Mouse (Mus musculus): ENCODE data around the gene Rhob. TPM values are rescaled to one million over a fixed set of nuclear protein-coding genes. Genes with fewer than 3 reads are reported as not detected.

Rhob gene
- polyA plus RNA-seq, 1 experiment from 2014 or later, result 43.8 TPM

GRCm38 (mm10) chr12:8489098-8489497 lies 10.7 kb downstream of the Rhob start:
- H3K9me3 ChIP-seq, result no peaks in the 10 kb centered on the region
- H3K4me3 ChIP-seq (replicated peaks), result no peak overlapping the region
- H3K4me1 ChIP-seq, result peaks cover 11% of the 10 kb centered on the region
- H3K4me2 ChIP-seq, result no peak overlapping the region
- ATAC-seq (ENCODE audit: insufficient read depth, low FRiP score, low read depth), result no peak
- WGBS, result 47% methylated on average over 4 of the region's 4 CpGs
- no peak overlapping the region for H3K27ac ChIP-seq
- H3K27me3 ChIP-seq (replicated peaks), result no peaks in the 10 kb centered on the region
- H3K36me3 ChIP-seq, result no peaks in the 10 kb centered on the region
- H3K9ac ChIP-seq, result no peak overlapping the region

- Histone ChIP-seq H3K36me3 (no peaks in the 10 kb centered on the region), H3K9me3 (no peaks in the 10 kb centered on the region), H3K27me3 (replicated peaks) (no peaks in the 10 kb centered on the region), H3K4me3 (replicated peaks) (no peak overlapping the region), H3K4me2 (no peak overlapping the region), H3K4me1 (peaks cover 11% of the 10 kb centered on the region), H3K9ac (no peak overlapping the region), H3K27ac (peak overlapping the region; percentile 59; the same call in 1 of the 2 replicates)
- 76% methylated on average over 4 of the region's 4 CpGs for WGBS
- no peak for ATAC-seq (ENCODE audit: insufficient read depth, low FRiP score, low read depth)
Observed at GRCm38 (mm10) chr12:8488652-8488980, 11.2 kb downstream of the Rhob start.

GRCm38 (mm10) chr12:8487959-8488651 lies 11.7 kb downstream of the Rhob start:
- WGBS, result 49% methylated on average over 5 of the region's 5 CpGs
- H3K27ac ChIP-seq, result peak overlapping the region; percentile 59; the same call in 1 of the 2 replicates
- ATAC-seq (ENCODE audit: insufficient read depth, low FRiP score, low read depth), result peak; percentile 82; the same call in 1 of the 2 replicates

GRCm38 (mm10) chr12:8487281-8487680 lies 12.5 kb downstream of the Rhob start:
- no peak for ATAC-seq (ENCODE audit: insufficient read depth, low FRiP score, low read depth)
- Histone ChIP-seq H3K4me1 (peaks cover 11% of the 10 kb centered on the region), H3K4me3 (replicated peaks) (no peak overlapping the region), H3K9me3 (no peaks in the 10 kb centered on the region), H3K9ac (no peak overlapping the region), H3K4me2 (no peak overlapping the region), H3K27me3 (replicated peaks) (no peaks in the 10 kb centered on the region), H3K36me3 (no peaks in the 10 kb centered on the region), H3K27ac (peak overlapping the region; percentile 57; the same call in 1 of the 2 replicates)
- 61% methylated on average over 1 of the region's 1 CpGs for WGBS

More at GRCm38 (mm10) chr12:8487959-8488651, 11.7 kb downstream of the Rhob start:
- Histone ChIP-seq H3K9me3 (no peaks in the 10 kb centered on the region), H3K27me3 (replicated peaks) (no peaks in the 10 kb centered on the region), H3K4me3 (replicated peaks) (no peak overlapping the region), H3K9ac (no peak overlapping the region), H3K4me2 (no peak overlapping the region), H3K36me3 (no peaks in the 10 kb centered on the region), H3K4me1 (peaks cover 11% of the 10 kb centered on the region)

- no peak overlapping the region for H3K27ac ChIP-seq
- 78% methylated on average over 7 of the region's 7 CpGs for WGBS
- H3K4me1 ChIP-seq, result peaks cover 11% of the 10 kb centered on the region
- H3K4me2 ChIP-seq, result no peak overlapping the region
- no peak overlapping the region for H3K4me3 ChIP-seq (replicated peaks)
- no peaks in the 10 kb centered on the region for H3K9me3 ChIP-seq
- H3K27me3 ChIP-seq (replicated peaks), result no peaks in the 10 kb centered on the region
- H3K9ac ChIP-seq, result no peak overlapping the region
- no peak for ATAC-seq (ENCODE audit: insufficient read depth, low FRiP score, low read depth)
- H3K36me3 ChIP-seq, result no peaks in the 10 kb centered on the region
Observed at GRCm38 (mm10) chr12:8485247-8485646, 14.6 kb downstream of the Rhob start.

GRCm38 (mm10) chr12:8482169-8482568 lies 17.6 kb downstream of the Rhob start:
- no peaks in the 10 kb centered on the region for H3K27me3 ChIP-seq (replicated peaks)
- H3K4me3 ChIP-seq (replicated peaks), result no peak overlapping the region
- H3K36me3 ChIP-seq, result no peaks in the 10 kb centered on the region
- H3K9ac ChIP-seq, result no peak overlapping the region
- no peaks in the 10 kb centered on the region for H3K4me1 ChIP-seq
- no peak overlapping the region for H3K27ac ChIP-seq
- no peak overlapping the region for H3K4me2 ChIP-seq
- ATAC-seq (ENCODE audit: insufficient read depth, low FRiP score, low read depth), result no peak
- 76% methylated on average over 2 of the region's 2 CpGs for WGBS
- no peaks in the 10 kb centered on the region for H3K9me3 ChIP-seq

- no peak overlapping the region for H3K4me3 ChIP-seq (replicated peaks)
- H3K27ac ChIP-seq, result no peak overlapping the region
- WGBS, result 67% methylated on average over 6 of the region's 6 CpGs
- no peak overlapping the region for H3K9ac ChIP-seq
- peaks cover 11% of the 10 kb centered on the region; the same call in 1 of the 2 replicates for H3K4me1 ChIP-seq
- no peaks in the 10 kb centered on the region for H3K36me3 ChIP-seq
- no peak overlapping the region for H3K4me2 ChIP-seq
- no peaks in the 10 kb centered on the region for H3K27me3 ChIP-seq (replicated peaks)
- H3K9me3 ChIP-seq, result no peaks in the 10 kb centered on the region
- no peak for ATAC-seq (ENCODE audit: insufficient read depth, low FRiP score, low read depth)
Observed at GRCm38 (mm10) chr12:8474836-8475387, 24.9 kb downstream of the Rhob start.

- WGBS, result 53% methylated on average over 7 of the region's 7 CpGs
- Histone ChIP-seq H3K4me1 (peaks cover 11% of the 10 kb centered on the region; the same call in 1 of the 2 replicates), H3K9ac (no peak overlapping the region)
Observed at GRCm38 (mm10) chr12:8472591-8473358, 27.0 kb downstream of the Rhob start.

GRCm38 (mm10) chr12:8472051-8472450 lies 27.8 kb downstream of the Rhob start:
- no peak for ATAC-seq (ENCODE audit: insufficient read depth, low FRiP score, low read depth)
- no peak overlapping the region for H3K4me2 ChIP-seq
- peaks cover 14% of the 10 kb centered on the region; the same call in 1 of the 2 replicates for H3K4me1 ChIP-seq
- no peak overlapping the region for H3K27ac ChIP-seq
- 49% methylated on average over 4 of the region's 4 CpGs for WGBS
- no peaks in the 10 kb centered on the region for H3K36me3 ChIP-seq
- H3K4me3 ChIP-seq (replicated peaks), result no peak overlapping the region
- no peak overlapping the region for H3K9ac ChIP-seq
- no peaks in the 10 kb centered on the region for H3K27me3 ChIP-seq (replicated peaks)
- no peaks in the 10 kb centered on the region for H3K9me3 ChIP-seq

More at GRCm38 (mm10) chr12:8472591-8473358, 27.0 kb downstream of the Rhob start:
- H3K27me3 ChIP-seq (replicated peaks), result no peaks in the 10 kb centered on the region
- no peak overlapping the region for H3K4me2 ChIP-seq
- no peak for ATAC-seq (ENCODE audit: insufficient read depth, low FRiP score, low read depth)
- no peaks in the 10 kb centered on the region for H3K36me3 ChIP-seq
- no peaks in the 10 kb centered on the region for H3K9me3 ChIP-seq
- H3K4me3 ChIP-seq (replicated peaks), result no peak overlapping the region
- H3K27ac ChIP-seq, result peak overlapping the region; percentile 31; the same call in 1 of the 2 replicates

- Histone ChIP-seq H3K36me3 (no peaks in the 10 kb centered on the region), H3K4me1 (peaks cover 15% of the 10 kb centered on the region; the same call in 1 of the 2 replicates), H3K27me3 (replicated peaks) (0 out of 2 replicates have a peak, but pooled peaks cover under 1% of the 10 kb centered on the region), H3K9ac (no peak overlapping the region), H3K9me3 (no peaks in the 10 kb centered on the region), H3K27ac (no peak overlapping the region), H3K4me2 (no peak overlapping the region), H3K4me3 (replicated peaks) (no peak overlapping the region)
- WGBS, result 92% methylated on average over 2 of the region's 2 CpGs
- ATAC-seq (ENCODE audit: insufficient read depth, low FRiP score, low read depth), result no peak
Observed at GRCm38 (mm10) chr12:8470962-8471361, 28.8 kb downstream of the Rhob start.

GRCm38 (mm10) chr12:8469742-8470494 lies 29.9 kb downstream of the Rhob start:
- peak; percentile 52 for ATAC-seq (ENCODE audit: insufficient read depth, low FRiP score, low read depth)
- H3K27ac ChIP-seq, result no peak overlapping the region
- H3K9me3 ChIP-seq, result no peaks in the 10 kb centered on the region
- WGBS, result 73% methylated on average over 25 of the region's 25 CpGs
- no peak overlapping the region for H3K4me2 ChIP-seq
- H3K4me3 ChIP-seq (replicated peaks), result no peak overlapping the region
- H3K27me3 ChIP-seq (replicated peaks), result 0 out of 2 replicates have a peak, but pooled peaks cover 3% of the 10 kb centered on the region
- peaks cover 13% of the 10 kb centered on the region; the same call in 1 of the 2 replicates for H3K4me1 ChIP-seq
- no peaks in the 10 kb centered on the region for H3K36me3 ChIP-seq
- H3K9ac ChIP-seq, result no peak overlapping the region

All from stomach, embryonic 15.5 days (tissue).